Mouse (Mus musculus) regulatory T cell (primary cell): Measurements from ENCODE around the gene Prpf3.
"Not testable (repeated sequence)": the region's sequence is repeated elsewhere in the genome, so short reads cannot be mapped to it uniquely, and the experiment has no call there.

Experiments
- in situ Hi-C: fragments of 300-600 bp; cut with MboI, MseI; formaldehyde crosslinking; loops from one replicate; pipeline ENCODE4 v1.15.1; 2025; ENCODE audit warnings: high pct_unique_total_duplicates

Prpf3 gene

GRCm38 (mm10) chr3:95820046-95821010 lies 35.4 kb downstream of the Prpf3 start:
- in situ Hi-C loops, result no loop called here

DNA sequence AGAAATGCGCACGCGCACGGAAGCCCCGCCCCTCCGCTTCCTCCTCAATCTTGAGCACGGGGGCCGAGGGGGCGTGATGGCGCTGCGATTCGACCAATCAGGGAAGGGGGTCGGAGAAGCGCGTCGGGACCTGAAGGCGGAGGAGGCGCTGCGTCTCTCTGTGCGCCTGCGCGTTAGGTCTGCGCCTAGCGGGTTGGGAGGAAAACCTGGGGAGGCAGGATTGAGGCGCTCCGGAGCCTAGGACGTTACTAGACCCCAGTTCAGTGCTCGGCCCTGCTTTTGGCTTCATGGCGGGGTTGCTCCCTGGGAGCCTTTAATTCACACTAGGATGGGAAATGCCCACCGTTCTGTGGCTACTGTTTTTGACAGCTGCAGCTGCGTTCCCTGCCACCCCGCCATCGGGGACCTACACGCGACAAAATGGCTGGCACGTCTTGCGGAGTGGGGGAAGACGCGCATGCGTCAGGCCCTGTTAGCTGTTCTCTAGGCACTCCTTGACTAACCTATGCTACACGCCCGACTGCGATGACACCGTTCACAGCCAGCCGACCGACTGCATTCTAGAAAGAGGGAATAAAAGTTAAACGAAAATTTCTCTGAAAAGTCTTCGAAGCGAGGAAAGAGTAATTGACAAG lies 36.2 kb downstream of the Prpf3 start:
- in situ Hi-C loops, result no loop called here

DNA sequence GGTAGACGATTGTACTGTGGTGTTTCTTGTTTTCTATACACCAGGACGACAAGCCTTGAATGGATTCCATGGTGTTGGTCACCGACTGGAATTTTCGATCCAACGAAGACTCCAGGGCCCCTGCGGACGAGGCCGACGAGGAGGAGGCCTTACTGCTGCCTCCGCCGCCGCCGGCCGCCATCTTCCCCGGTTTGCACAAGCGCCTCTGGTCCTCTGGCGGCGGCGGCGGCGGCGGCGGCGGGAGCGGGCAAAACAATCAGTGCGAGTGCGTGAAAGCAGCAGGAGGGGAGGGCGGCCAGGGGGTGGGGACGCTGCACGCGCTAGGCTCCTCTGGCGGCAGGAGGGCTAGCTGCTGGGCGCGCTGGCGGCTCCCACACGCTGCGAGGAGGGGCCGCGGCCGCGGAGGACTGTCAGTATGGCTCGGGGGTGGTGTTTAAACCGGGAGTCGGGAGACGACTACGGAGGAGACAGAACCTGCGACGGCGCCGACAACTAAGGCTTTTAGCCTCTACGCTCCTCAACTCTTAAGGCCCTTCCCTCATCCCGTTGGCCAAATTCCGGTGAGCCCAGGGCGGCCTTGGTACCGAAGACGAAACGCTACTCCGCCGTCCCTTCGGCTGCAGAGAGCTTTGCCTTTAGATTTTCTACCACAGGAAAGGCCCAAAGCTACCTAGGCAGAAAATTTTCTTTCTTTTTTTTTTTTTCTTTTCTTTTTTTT lies 37.0 kb downstream of the Prpf3 start, which contains the start of gene Rprd2:
Rprd2 (minus strand) TSS at position 293 of the 718 bp plus-strand sequence.
- in situ Hi-C loops, result no loop called here

- in situ Hi-C loops, result no loop called here
These were observed 37.6 kb downstream of the Prpf3 start for GRCm38 (mm10) chr3:95818026-95818511.

DNA sequence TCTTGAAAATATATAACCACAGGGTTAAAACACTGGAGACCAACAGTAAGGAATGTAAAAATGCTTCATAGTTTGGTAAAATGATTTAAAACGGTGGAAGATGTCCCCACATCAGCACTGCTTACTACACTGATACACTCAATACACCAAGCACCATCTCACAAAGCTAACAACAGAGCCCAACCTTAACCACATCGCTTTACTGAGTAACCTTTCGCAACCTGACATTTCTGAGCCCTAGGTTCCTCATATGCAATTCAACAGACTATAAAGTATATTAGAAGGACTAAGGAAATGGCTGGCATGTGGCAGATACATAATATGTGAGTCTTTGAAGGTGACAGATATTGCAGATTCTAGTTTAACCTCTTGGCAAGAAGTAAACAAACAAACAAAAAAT lies 39.0 kb downstream of the Prpf3 start:
- in situ Hi-C loops, result no loop called here

DNA sequence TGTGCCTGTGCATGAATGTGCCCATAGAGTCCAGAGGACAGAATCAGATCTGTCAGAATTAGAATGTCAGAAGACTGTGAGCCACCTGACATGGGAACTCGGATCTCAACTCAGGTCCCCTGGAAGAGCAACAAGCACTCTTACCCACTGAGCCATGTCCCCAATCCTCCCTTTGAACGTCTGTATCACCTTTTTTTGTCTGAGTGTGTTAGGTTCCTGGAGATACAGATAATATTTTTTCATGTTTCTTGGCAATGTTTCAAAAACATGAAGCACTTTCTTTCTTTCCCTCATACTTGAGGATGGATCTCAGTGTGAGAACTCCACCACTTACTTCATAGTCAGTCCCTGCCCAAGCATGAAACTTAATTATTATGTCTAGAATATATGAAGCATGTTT lies 47.3 kb downstream of the Prpf3 start:
- in situ Hi-C loops, result no loop called here

DNA sequence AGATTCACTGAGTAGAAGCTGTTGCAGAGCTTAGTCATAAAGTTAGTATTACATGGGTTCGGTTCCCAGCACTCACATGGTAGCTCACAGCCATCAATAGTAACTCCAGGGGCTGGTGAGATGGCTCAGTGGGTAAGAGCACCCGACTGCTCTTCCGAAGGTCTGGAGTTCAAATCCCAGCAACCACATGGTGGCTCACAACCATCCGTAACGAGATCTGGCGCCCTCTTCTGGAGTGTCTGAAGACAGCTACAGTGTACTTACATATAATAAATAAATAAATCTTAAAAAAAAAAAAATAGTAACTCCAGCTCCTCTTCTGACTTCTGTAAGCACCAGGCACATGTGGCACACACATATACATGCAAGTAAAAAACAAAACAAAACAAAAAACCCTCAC lies 48.1 kb downstream of the Prpf3 start:
- in situ Hi-C loops, result not testable (repeated sequence)

DNA sequence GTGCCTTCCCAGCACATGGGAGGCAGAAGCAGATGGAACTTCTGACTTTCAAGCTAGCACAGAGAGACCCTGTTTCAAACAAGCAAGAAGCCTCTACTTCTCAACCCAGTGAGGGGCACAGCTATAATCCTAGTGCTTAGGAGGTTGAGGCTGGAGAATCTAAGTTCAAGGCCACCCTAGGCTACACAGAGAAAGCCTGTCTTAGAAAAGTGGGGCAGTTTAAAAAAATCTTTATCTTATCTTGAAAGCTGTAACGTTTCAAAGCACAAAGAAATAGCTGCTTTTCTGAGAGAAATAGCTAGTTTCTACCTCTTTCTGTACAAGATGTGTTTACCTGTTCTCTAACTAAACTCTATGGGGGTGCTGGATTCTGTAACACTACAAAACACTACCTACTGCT lies 49.0 kb downstream of the Prpf3 start:
- in situ Hi-C loops, result no loop called here

GRCm38 (mm10) chr3:95803851-95804250 lies 51.8 kb downstream of the Prpf3 start:
- in situ Hi-C loops, result no loop called here

- in situ Hi-C loops, result no loop called here
These were observed 56.9 kb downstream of the Prpf3 start for GRCm38 (mm10) chr3:95798756-95799155.

DNA sequence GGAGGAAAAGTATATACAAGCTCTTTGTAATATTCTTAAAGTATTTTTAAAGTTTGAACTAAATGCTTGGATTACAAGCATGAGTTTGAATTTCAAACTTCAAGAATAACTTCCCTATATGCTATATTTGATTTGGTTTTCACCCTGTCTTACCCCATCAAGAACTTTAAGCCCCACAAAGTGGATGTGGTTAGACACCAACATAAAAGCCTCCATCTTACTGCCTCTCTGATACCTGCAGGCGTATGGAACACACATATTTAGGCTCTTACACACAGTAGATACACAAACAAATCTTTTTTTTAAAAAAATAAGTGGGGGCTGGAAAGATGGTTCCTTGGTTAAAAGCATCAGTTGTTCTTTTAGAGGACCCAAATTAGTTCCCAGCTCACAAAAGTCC lies 61.4 kb downstream of the Prpf3 start:
- in situ Hi-C loops, result no loop called here

GRCm38 (mm10) chr3:95793662-95794061 lies 62.0 kb downstream of the Prpf3 start:
- in situ Hi-C loops, result no loop called here

DNA sequence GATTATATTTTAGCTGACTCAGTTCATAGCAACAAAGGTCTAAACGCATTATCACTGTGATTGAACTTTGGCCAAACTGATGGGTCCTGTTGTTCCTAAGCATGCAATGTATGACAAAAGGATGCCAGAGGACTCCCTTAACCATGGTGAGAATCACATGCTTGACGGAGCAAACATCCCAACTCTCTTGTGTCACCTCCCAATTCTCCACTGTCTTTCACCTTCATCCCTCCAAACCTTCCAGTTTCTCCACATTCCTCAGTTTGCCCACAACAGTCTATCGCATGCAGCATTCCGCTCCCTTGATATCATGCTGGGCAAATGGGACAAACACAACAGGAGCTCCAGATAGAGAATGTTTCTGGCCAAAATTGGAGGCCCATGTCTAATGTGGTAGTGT lies 70.2 kb downstream of the Prpf3 start:
- in situ Hi-C loops, result no loop called here
